Mouse (Mus musculus) granulocyte monocyte progenitor cell, adult 5-6 weeks (primary cell): ENCODE results near the gene Tenm3. TPM values are rescaled to one million over a fixed set of nuclear protein-coding genes. Genes with fewer than 3 reads are reported as not detected.
"Not testable (repeated sequence)": the region's sequence is repeated elsewhere in the genome, so short reads cannot be mapped to it uniquely, and the experiment has no call there.

ENCODE experiments used
- ATAC-seq: replicated peaks from 2 replicates; pipeline ENCODE4 v1.8.0; 2016; ENCODE audit warnings: mild to moderate bottlenecking, moderate TSS enrichment, inconsistent platforms; ENCODE audit not compliant: poor library complexity, severe bottlenecking
- total RNA-seq, 2 experiments: library from RNA; stranded (forward) in 1 of 2; stranded (reverse) in 1 of 2; fragments of 200-712, 200-1000 nt in 1 of 2; fragments of >200 nt in 1 of 2; fragmentation: Nextera tagmentation in 1 of 2; gene quantifications; 2 replicates each; pipeline ENCODE4 v1.2.3; 2014 to 2017

The Tenm3 gene
- total RNA-seq, 2 experiments from 2014 or later = not detected

GRCm38 (mm10) chr8:48181000-48181399, 662.8 kb downstream of the Tenm3 start:
- no peak for ATAC-seq

GRCm38 (mm10) chr8:48180146-48180545, 663.6 kb downstream of the Tenm3 start:
- ATAC-seq = not testable (repeated sequence)

- ATAC-seq = no peak
Observed at GRCm38 (mm10) chr8:48178993-48179392, 664.8 kb downstream of the Tenm3 start.

GRCm38 (mm10) chr8:48177876-48178275, 665.9 kb downstream of the Tenm3 start:
- ATAC-seq = no peak
